Mouse (Mus musculus) neural tube, embryonic 14.5 days (tissue): ENCODE measurements around the gene Mapk3. TPM values are rescaled to one million over a fixed set of nuclear protein-coding genes. Genes with fewer than 3 reads are reported as not detected.

ENCODE experiments used
- polyA plus RNA-seq: library from polyadenylated mRNA; unstranded; fragments of >200 nt; fragmentation: Nextera tagmentation; extraction: Ambion mirVana; gene quantifications from 2 replicates; pipeline ENCODE4 v1.2.1, GENCODE M21; 2014

Mapk3 gene
- polyA plus RNA-seq, 1 experiment from 2014 or later: 85.9 TPM

Other genes with a start within 250 kb of the Mapk3 start
- gene Eif3c, start 193.2 kb upstream of the Mapk3 start, polyA plus RNA-seq: 156 and 171 TPM in 2 replicates
- gene Apobr, start 174.7 kb upstream of the Mapk3 start, polyA plus RNA-seq: 0.06 and 0.70 TPM in 2 replicates
- gene Cln3, start 173.8 kb upstream of the Mapk3 start, polyA plus RNA-seq: 24.9 and 26.6 TPM in 2 replicates
- gene Il27, start 164.7 kb upstream of the Mapk3 start, polyA plus RNA-seq: not detected in 2 replicates
- 2.2 and 10.8 TPM in 2 replicates for gene Nupr1, start 128.7 kb upstream of the Mapk3 start, polyA plus RNA-seq
- 58.0 and 61.5 TPM in 2 replicates for gene Sgf29, start 110.3 kb upstream of the Mapk3 start, polyA plus RNA-seq
- 0.59 and 2.2 TPM in 2 replicates for gene Sult1a1, start 83.2 kb upstream of the Mapk3 start, polyA plus RNA-seq
- gene Bola2, start 64.2 kb upstream of the Mapk3 start, polyA plus RNA-seq: 132 and 140 TPM in 2 replicates
- 11.2 and 13.1 TPM in 2 replicates for gene Slx1b, start 63.8 kb upstream of the Mapk3 start, polyA plus RNA-seq
- gene Coro1a, start 51.8 kb upstream of the Mapk3 start, polyA plus RNA-seq: 98.8 and 104 TPM in 2 replicates
- 1.8 and 2.4 TPM in 2 replicates for gene Gdpd3, start 6.7 kb downstream of the Mapk3 start, polyA plus RNA-seq
- 219 and 246 TPM in 2 replicates for gene Ypel3, start 17.4 kb downstream of the Mapk3 start, polyA plus RNA-seq
- 0.27 and 0.55 TPM in 2 replicates for gene Tbx6, start 21.9 kb downstream of the Mapk3 start, polyA plus RNA-seq
- 154 and 168 TPM in 2 replicates for gene Ppp4c, start 32.9 kb downstream of the Mapk3 start, polyA plus RNA-seq
- 50.9 and 64.4 TPM in 2 replicates for gene Fam57b, start 38.1 kb downstream of the Mapk3 start, polyA plus RNA-seq
- gene 4930451I11Rik, start 72.0 kb downstream of the Mapk3 start, polyA plus RNA-seq: not detected in 2 replicates
- 18.4 and 20.2 TPM in 2 replicates for gene Doc2a, start 87.8 kb downstream of the Mapk3 start, polyA plus RNA-seq
- gene Hirip3, start 102.4 kb downstream of the Mapk3 start, polyA plus RNA-seq: 11.0 and 15.2 TPM in 2 replicates
- gene Ino80e, start 102.8 kb downstream of the Mapk3 start, polyA plus RNA-seq: 86.7 and 92.4 TPM in 2 replicates
- 28.9 and 36.5 TPM in 2 replicates for gene Taok2, start 125.1 kb downstream of the Mapk3 start, polyA plus RNA-seq
- 29.4 and 32.2 TPM in 2 replicates for gene Tmem219, start 163.3 kb downstream of the Mapk3 start, polyA plus RNA-seq
- 92.9 and 103 TPM in 2 replicates for gene Kctd13, start 169.3 kb downstream of the Mapk3 start, polyA plus RNA-seq
- 5.8 and 10.6 TPM in 2 replicates for gene Asphd1, start 190.0 kb downstream of the Mapk3 start, polyA plus RNA-seq
- 70.9 and 85.0 TPM in 2 replicates for gene Sez6l2, start 191.0 kb downstream of the Mapk3 start, polyA plus RNA-seq
- 105 and 107 TPM in 2 replicates for gene Cdipt, start 216.3 kb downstream of the Mapk3 start, polyA plus RNA-seq
- gene Cdiptos, start 216.5 kb downstream of the Mapk3 start, polyA plus RNA-seq: 0.86 and 1.2 TPM in 2 replicates